Mouse (Mus musculus) myocyte (in vitro differentiated cells): ENCODE data around the gene Gm3893.
"Not testable (repeated sequence)": the region's sequence is repeated elsewhere in the genome, so short reads cannot be mapped to it uniquely, and the experiment has no call there.

ENCODE experiments used
- CEBPB ChIP-seq: IDR thresholded peaks from 2 replicates; pipeline ENCODE4 v1.6.1; 2011; ENCODE audit warnings: mild to moderate bottlenecking, moderate library complexity; ENCODE audit not compliant: poor library complexity, insufficient read depth, severe bottlenecking
- E2F4 ChIP-seq: IDR thresholded peaks from one replicate; pipeline ENCODE4 v1.6.1; 2011; ENCODE audit warnings: mild to moderate bottlenecking, control low read depth, moderate library complexity; ENCODE audit not compliant: insufficient read depth
- MAX ChIP-seq: IDR thresholded peaks from one replicate; pipeline ENCODE4 v1.6.1; 2011; ENCODE audit warnings: low read depth, mild to moderate bottlenecking, control low read depth
- MYOD1 ChIP-seq, 3 experiments: IDR thresholded peaks; one replicate each; pipeline ENCODE4 v1.6.1; 2011; ENCODE audit warnings: control low read depth in 2 of 3, low read depth in 2 of 3, mild to moderate bottlenecking in 2 of 3, moderate library complexity in 1 of 3; ENCODE audit not compliant: insufficient read length in 2 of 3, control insufficient read depth in 1 of 3
- MYOG ChIP-seq, 3 experiments: IDR thresholded peaks; one replicate each; pipeline ENCODE4 v1.6.1; 2011; ENCODE audit warnings: control low read depth in 2 of 3, low read depth in 2 of 3, mild to moderate bottlenecking in 2 of 3; ENCODE audit not compliant: insufficient read length in 2 of 3, control insufficient read depth in 1 of 3, insufficient read depth in 1 of 3
- POLR2A ChIP-seq: IDR thresholded peaks from one replicate; pipeline ENCODE4 v1.6.1; 2011; ENCODE audit warnings: low read depth, mild to moderate bottlenecking, control low read depth, moderate library complexity; ENCODE audit not compliant: insufficient read length
- POLR2AphosphoS2 ChIP-seq: IDR thresholded peaks from one replicate; pipeline ENCODE4 v1.6.1; 2011; ENCODE audit warnings: low read depth, control low read depth; ENCODE audit not compliant: insufficient read length
- REST ChIP-seq: IDR thresholded peaks from one replicate; pipeline ENCODE4 v1.6.1; 2011; ENCODE audit warnings: mild to moderate bottlenecking, control low read depth, moderate library complexity; ENCODE audit not compliant: insufficient read depth, insufficient read length
- SRF ChIP-seq: IDR thresholded peaks from one replicate; pipeline ENCODE4 v1.6.1; 2011; ENCODE audit warnings: low read depth; ENCODE audit not compliant: control insufficient read depth, insufficient read length
- TCF12 ChIP-seq: IDR thresholded peaks from one replicate; pipeline ENCODE4 v1.6.1; 2011; ENCODE audit warnings: mild to moderate bottlenecking, control low read depth; ENCODE audit not compliant: poor library complexity, insufficient read depth, severe bottlenecking
- TCF3 ChIP-seq: IDR thresholded peaks from one replicate; pipeline ENCODE4 v1.6.1; 2011; ENCODE audit warnings: low read depth, control low read depth; ENCODE audit not compliant: insufficient read length
- USF1 ChIP-seq: IDR thresholded peaks from one replicate; pipeline ENCODE4 v1.6.1; 2011; ENCODE audit warnings: low read depth, mild to moderate bottlenecking, control low read depth, moderate library complexity

- not testable (repeated sequence) for TF ChIP-seq POLR2A; MAX; CEBPB; USF1; E2F4; POLR2AphosphoS2; TCF12; MYOG (IDR thresholded peaks at IDR 0.05; ENCODE audit: control insufficient read depth in 1 of 3, insufficient read depth in 1 of 3, insufficient read length in 2 of 3, low read depth in 2 of 3); SRF; REST; MYOD1 (IDR thresholded peaks at IDR 0.05; ENCODE audit: control insufficient read depth in 1 of 3, insufficient read length in 2 of 3, low read depth in 2 of 3); TCF3
Observed at GRCm38 (mm10) chr4:42114517-42114916, 23.5 kb downstream of the Gm3893 start, which contains the start of gene Gm13304.
